Mouse (Mus musculus) layer of hippocampus, adult 9-11 months (tissue): Measurements from ENCODE around the gene Gm21970.

Experiments
- DNase-seq: peaks from one replicate; pipeline ENCODE4 v3.0.0; 2022

The Gm21970 gene

GRCm38 (mm10) chr16:91373473-91374252 is 17.9 kb upstream of the Gm21970 start:
- DNase-seq = no peak

- no peak for DNase-seq
Observed at GRCm38 (mm10) chr16:91374253-91374634, 17.3 kb upstream of the Gm21970 start.

- no peak for DNase-seq
Observed at GRCm38 (mm10) chr16:91376701-91377100, 14.8 kb upstream of the Gm21970 start.

- no peak for DNase-seq
Observed at GRCm38 (mm10) chr16:91378431-91378986, 13.0 kb upstream of the Gm21970 start.

- DNase-seq = no peak
Observed at GRCm38 (mm10) chr16:91378991-91379390, 12.5 kb upstream of the Gm21970 start.

GRCm38 (mm10) chr16:91379412-91379811 is 12.1 kb upstream of the Gm21970 start:
- DNase-seq = no peak

- no peak for DNase-seq
Observed at GRCm38 (mm10) chr16:91380151-91380550, 11.4 kb upstream of the Gm21970 start.

GRCm38 (mm10) chr16:91381606-91382005 is 9.9 kb upstream of the Gm21970 start:
- no peak for DNase-seq

- DNase-seq = no peak
Observed at GRCm38 (mm10) chr16:91382261-91382790, 9.2 kb upstream of the Gm21970 start.

GRCm38 (mm10) chr16:91384221-91384620 is 7.3 kb upstream of the Gm21970 start:
- DNase-seq = no peak

GRCm38 (mm10) chr16:91385621-91386020 is 5.9 kb upstream of the Gm21970 start:
- no peak for DNase-seq

GRCm38 (mm10) chr16:91386419-91387120 is 5.0 kb upstream of the Gm21970 start:
- no peak for DNase-seq

GRCm38 (mm10) chr16:91387121-91387486 is 4.4 kb upstream of the Gm21970 start:
- no peak for DNase-seq

- no peak for DNase-seq
Observed at GRCm38 (mm10) chr16:91390100-91390499, 1.4 kb upstream of the Gm21970 start.

- no peak for DNase-seq
Observed at GRCm38 (mm10) chr16:91394826-91395410, 3.4 kb downstream of the Gm21970 start.

- DNase-seq = peak; percentile 80
Observed at GRCm38 (mm10) chr16:91395633-91396392, 4.3 kb downstream of the Gm21970 start.

- DNase-seq = no peak
Observed at GRCm38 (mm10) chr16:91396844-91397537, 5.5 kb downstream of the Gm21970 start.

GRCm38 (mm10) chr16:91398030-91398429 is 6.5 kb downstream of the Gm21970 start:
- no peak for DNase-seq

GRCm38 (mm10) chr16:91398944-91399343 is 7.4 kb downstream of the Gm21970 start:
- DNase-seq = no peak

GRCm38 (mm10) chr16:91401569-91402165 is 10.1 kb downstream of the Gm21970 start:
- no peak for DNase-seq

GRCm38 (mm10) chr16:91403784-91404183 is 12.3 kb downstream of the Gm21970 start:
- no peak for DNase-seq

- DNase-seq = no peak
Observed at GRCm38 (mm10) chr16:91404187-91404586, 12.7 kb downstream of the Gm21970 start.
